Mouse (Mus musculus): Measurements from ENCODE around the gene Dennd1c.

DNA sequence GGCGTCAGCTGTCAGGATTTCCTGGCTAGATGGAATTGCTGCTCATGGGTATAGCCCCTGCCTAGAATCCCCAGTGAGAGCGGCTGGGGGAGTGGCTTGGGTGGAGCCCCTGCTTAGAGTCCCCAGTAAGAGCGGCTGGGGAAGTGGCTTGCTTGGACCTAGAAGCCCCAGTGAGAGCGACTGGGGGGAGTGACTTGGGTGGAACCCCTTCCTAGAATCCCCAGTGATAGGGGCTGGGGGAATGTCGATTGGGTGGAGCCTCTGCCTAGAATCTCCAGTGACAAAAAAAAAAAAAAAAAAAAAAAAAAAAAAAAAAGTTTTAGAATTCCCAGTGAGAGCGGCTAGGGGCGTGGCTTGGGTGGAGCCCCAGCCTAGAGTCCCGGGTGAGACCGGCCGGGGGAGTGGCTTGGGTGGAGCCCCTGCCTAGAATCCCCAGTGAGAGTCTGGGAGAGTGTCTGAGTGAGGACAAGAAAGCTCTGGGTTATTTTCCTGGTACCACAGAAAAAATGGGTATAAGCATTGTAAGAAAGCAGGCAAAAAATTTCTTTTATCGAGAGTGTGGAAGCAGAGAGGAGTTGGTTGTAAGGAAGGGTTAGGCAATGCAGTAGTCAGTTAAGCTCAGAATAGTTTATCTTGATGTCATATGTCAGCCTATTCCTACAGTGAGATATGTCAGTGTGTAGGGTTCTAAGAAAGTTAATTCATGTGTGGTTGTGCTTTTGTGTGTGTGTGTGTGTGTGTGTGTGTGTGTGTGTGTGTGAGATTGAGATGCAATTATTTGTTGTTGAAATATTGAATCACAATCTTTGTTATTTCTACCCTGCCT is 40.4 kb upstream of the Dennd1c start:
- TF ChIP-seq RAD21 (IDR thresholded peaks at IDR 0.05; ENCODE audit: low read depth, low read length): no peak
- TF ChIP-seq MYB (IDR thresholded peaks at IDR 0.05; ENCODE audit: low read depth, low read length): no peak
- no peak for TF ChIP-seq MAX (IDR thresholded peaks at IDR 0.05; ENCODE audit: low read length)
- TF ChIP-seq MAZ (IDR thresholded peaks at IDR 0.05; ENCODE audit: low read depth, low read length): no peak
- no peak for TF ChIP-seq NELFE (IDR thresholded peaks at IDR 0.05; ENCODE audit: low read depth, low read length)
- TF ChIP-seq CTCF (IDR thresholded peaks at IDR 0.05 in 2 of 3, conservative IDR thresholded peaks at IDR 0.05 in 1 of 3; ENCODE audit: control insufficient read depth in 1 of 3, insufficient read depth in 1 of 3, low read depth in 2 of 3, low read length in 3 of 3, poor library complexity in 1 of 3, severe bottlenecking in 1 of 3): no peak
- TF ChIP-seq EP300 (IDR thresholded peaks at IDR 0.05; ENCODE audit: low read depth in 1 of 2, low read length in 2 of 2): no peak
- TF ChIP-seq RCOR1 (IDR thresholded peaks at IDR 0.05; ENCODE audit: low read depth, low read length): no peak
- TF ChIP-seq POLR2A (IDR thresholded peaks at IDR 0.05; ENCODE audit: control insufficient read depth in 1 of 2, insufficient read depth in 1 of 2, low read depth in 1 of 2, low read length in 2 of 2, poor library complexity in 1 of 2): no peak
- no peak for TF ChIP-seq ZKSCAN1 (IDR thresholded peaks at IDR 0.05; ENCODE audit: low read depth, low read length)
- no peak for TF ChIP-seq E2F4 (IDR thresholded peaks at IDR 0.05; ENCODE audit: borderline replicate concordance, low read depth, low read length)
- TF ChIP-seq TBP (IDR thresholded peaks at IDR 0.05; ENCODE audit: low read depth, low read length): no peak
- no peak for TF ChIP-seq POLR2AphosphoS5 (IDR thresholded peaks at IDR 0.05; ENCODE audit: borderline replicate concordance, low read depth, low read length)

All from MEL (cell line).